In genomic region chr10:67918194-67918899, GRCm38 (mm10) we compare ENCODE assay signal across 16 mouse cellular contexts. TPM values are rescaled to one million over a fixed set of nuclear protein-coding genes. Genes with fewer than 3 reads are reported as not detected.
A peak's percentile ranks its signal among the peaks of the same experiment; 100 is the strongest.
DNase-seq lines count a peak whose midpoint lies in the region; ATAC-seq and TF ChIP-seq lines count a peak whose summit lies in the region.
"Had no signal": no experiment of that assay in that cellular context is flagged by ENCODE, and none has a peak within 500 bp of the region (broad histone marks: within the 10 kb centered on the region; RNA-seq: fewer than 3 reads in every experiment).

No protein-coding gene starts in this region.

- no peak overlapping the region for H3K4me2 ChIP-seq in hindbrain, embryonic 15.5 days
- H3K4me2 ChIP-seq in hindbrain, embryonic 11.5 days (replicated peaks; ENCODE audit: low read depth, low read length), result no peak overlapping the region
- H3K4me2 ChIP-seq: embryonic facial prominence, embryonic 13.5 days; intestine, embryonic 15.5 days; stomach, embryonic 15.5 days had no signal

- H3K9me3 ChIP-seq in hindbrain, embryonic 15.5 days, result no peaks in the 10 kb centered on the region
- H3K9me3 ChIP-seq in hindbrain, embryonic 11.5 days (ENCODE audit: control insufficient read depth, low read length), result no peaks in the 10 kb centered on the region
- H3K9me3 ChIP-seq: intestine, embryonic 15.5 days; stomach, embryonic 15.5 days had no signal

- no peak overlapping the region for H3K27ac ChIP-seq in hindbrain, embryonic 15.5 days (replicated peaks)
- no peak overlapping the region for H3K27ac ChIP-seq in hindbrain, embryonic 11.5 days (ENCODE audit: low read depth, low read length)
- H3K27ac ChIP-seq in testis, adult 2 months (ENCODE audit: control insufficient read depth, insufficient read depth, low read depth, low read length), result no peak overlapping the region
- H3K27ac ChIP-seq: embryonic facial prominence, embryonic 13.5 days; heart, adult 2 months; intestine, embryonic 15.5 days; kidney, postnatal 0 days; stomach, embryonic 15.5 days had no signal

- ATAC-seq in hindbrain, embryonic 15.5 days (ENCODE audit: low FRiP score, low read depth), result peak; percentile 27; the same call in 1 of the 2 replicates
- ATAC-seq in hindbrain, embryonic 11.5 days (ENCODE audit: low FRiP score), result no peak
- ATAC-seq: intestine, embryonic 15.5 days; liver, postnatal 0 days had no signal

- DNase-seq in hindbrain, embryonic 11.5 days (ENCODE audit: low spot score), result no peak
- no peak for DNase-seq in testis, postnatal 10 days (ENCODE audit: low spot score)
- peak; percentile 73 to 92 for DNase-seq in left cerebral cortex, postnatal 25 days (ENCODE audit: low spot score in 2 of 2)
- no peak for DNase-seq in cerebellum, postnatal 36 days
- no peak for DNase-seq in heart, postnatal 36 days
- DNase-seq: adrenal gland, adult 2 months; cerebellum, postnatal 10 days; heart, adult 2 months; liver, postnatal 0 days; lung, postnatal 4 days had no signal

- H3K27me3 ChIP-seq in hindbrain, embryonic 15.5 days, result no peaks in the 10 kb centered on the region
- H3K27me3 ChIP-seq in hindbrain, embryonic 11.5 days (ENCODE audit: control insufficient read depth, insufficient read depth, low read length), result no peaks in the 10 kb centered on the region
- H3K27me3 ChIP-seq in testis, adult 2 months (ENCODE audit: control insufficient read depth, insufficient read depth, low read length), result no peaks in the 10 kb centered on the region
- H3K27me3 ChIP-seq: embryonic facial prominence, embryonic 13.5 days; intestine, embryonic 15.5 days; stomach, embryonic 15.5 days had no signal

- TF ChIP-seq POLR2A in testis, adult 2 months (IDR thresholded peaks at IDR 0.05; ENCODE audit: control insufficient read depth, low read depth, low read length), result no peak

- intact Hi-C loops in left cerebral cortex, postnatal 25 days (cut with DNase I), result loop anchor here (10.0 kb wide), 1 partner anchor 66 kb away; no protein-coding TSS in a partner anchor
- intact Hi-C loops in heart, postnatal 36 days (cut with DNase I), result no loop called here

- H3K4me3 ChIP-seq in hindbrain, embryonic 15.5 days, result no peak overlapping the region
- no peak overlapping the region for H3K4me3 ChIP-seq in hindbrain, embryonic 11.5 days (ENCODE audit: low read depth, low read length)
- H3K4me3 ChIP-seq in testis, adult 2 months (ENCODE audit: control insufficient read depth, low read depth, low read length), result peak overlapping the region; percentile 30; the same call in 1 of the 2 replicates
- H3K4me3 ChIP-seq: embryonic facial prominence, embryonic 13.5 days; heart, adult 2 months; intestine, embryonic 15.5 days; stomach, embryonic 15.5 days had no signal

- WGBS in hindbrain, embryonic 15.5 days, result 64% methylated on average over 4 of the region's 4 CpGs
- 74% methylated on average over 4 of the region's 4 CpGs for WGBS in hindbrain, embryonic 11.5 days

- TF ChIP-seq CTCF in testis, adult 2 months (IDR thresholded peaks at IDR 0.05; ENCODE audit: control insufficient read depth, insufficient read depth, insufficient replicate concordance, low read depth, low read length), result no peak

- H3K36me3 ChIP-seq in hindbrain, embryonic 15.5 days, result no peaks in the 10 kb centered on the region
- H3K36me3 ChIP-seq in hindbrain, embryonic 11.5 days (ENCODE audit: control insufficient read depth, insufficient read depth, low read length), result no peaks in the 10 kb centered on the region
- no peaks in the 10 kb centered on the region for H3K36me3 ChIP-seq in testis, adult 2 months (ENCODE audit: control insufficient read depth, insufficient read depth, low read length)
- H3K36me3 ChIP-seq: embryonic facial prominence, embryonic 13.5 days; intestine, embryonic 15.5 days; stomach, embryonic 15.5 days had no signal

- H3K9ac ChIP-seq in hindbrain, embryonic 15.5 days, result no peak overlapping the region
- no peak overlapping the region for H3K9ac ChIP-seq in hindbrain, embryonic 11.5 days (ENCODE audit: low read depth, low read length)
- H3K9ac ChIP-seq: embryonic facial prominence, embryonic 13.5 days; intestine, embryonic 15.5 days; liver, postnatal 0 days; stomach, embryonic 15.5 days had no signal

- no peaks in the 10 kb centered on the region for H3K4me1 ChIP-seq in hindbrain, embryonic 15.5 days (replicated peaks)
- no peaks in the 10 kb centered on the region for H3K4me1 ChIP-seq in hindbrain, embryonic 11.5 days (replicated peaks; ENCODE audit: control insufficient read depth, insufficient read depth, low read length)
- H3K4me1 ChIP-seq in testis, adult 2 months (ENCODE audit: control insufficient read depth, insufficient read depth, low read length), result peaks cover 10% of the 10 kb centered on the region
- H3K4me1 ChIP-seq: embryonic facial prominence, embryonic 13.5 days; intestine, embryonic 15.5 days; stomach, embryonic 15.5 days had no signal

RNA-seq across cellular contexts. Expression of gene Zfp365, which starts 5.9 kb away (rescaled TPM):
- 6.0 and 6.1 TPM in 2 replicates for polyA plus RNA-seq in hindbrain, embryonic 15.5 days (2015; fragmentation: Nextera tagmentation; extraction: Ambion mirVana)
- polyA plus RNA-seq in hindbrain, embryonic 11.5 days (2014; fragmentation: Nextera tagmentation; extraction: Ambion mirVana), result 1.2 and 2.2 TPM in 2 replicates
- 0.05 and 0.30 TPM in 2 replicates for polyA plus RNA-seq in testis, adult 2 months (2012; rRNA removed)
- 100 to 1,000 TPM; 440 to 454 TPM for total RNA-seq in left cerebral cortex, postnatal 25 days (2021)
- under 1 TPM; 0.49 to 0.56 TPM for total RNA-seq in heart, postnatal 36 days (2021)

Comparison
In these comparisons a context has a peak if more than half of its experiments do, and no peak if none do; other contexts are left out.
1. DNase-seq: peak in left cerebral cortex, postnatal 25 days (2 of 2); none in hindbrain, embryonic 11.5 days (single experiment), testis, postnatal 10 days (single experiment), cerebellum, postnatal 36 days (0 of 2) and heart, postnatal 36 days (0 of 2).